Mouse (Mus musculus) lung, adult 2 months (tissue): ENCODE data around the gene Pex19. TPM values are rescaled to one million over a fixed set of nuclear protein-coding genes. Genes with fewer than 3 reads are reported as not detected.
A peak's percentile ranks its signal among the peaks of the same experiment; 100 is the strongest.

Experiments used
- DNase-seq: peaks from one replicate; pipeline ENCODE4 v3.0.0; 2022
- H3K4me1 ChIP-seq: fragments of 200-500 bp; 2 replicates; pipeline ENCODE4 v1.6.1; 2011; ENCODE audit warnings: low read length; ENCODE audit not compliant: control insufficient read depth, insufficient read depth
- H3K4me3 ChIP-seq: fragments of 200-500 bp; replicated peaks from 2 replicates; pipeline ENCODE3; 2011; ENCODE audit warnings: low read depth, mild to moderate bottlenecking, control low read depth, low read length; ENCODE audit errors: extremely low read depth
- CTCF ChIP-seq: fragments of 200-500 bp; IDR thresholded peaks from 2 replicates; pipeline ENCODE4 v1.5.1; 2011; ENCODE audit warnings: mild to moderate bottlenecking, low read length, control low read depth; ENCODE audit not compliant: insufficient read depth
- POLR2A ChIP-seq: fragments of 200-500 bp; IDR thresholded peaks from 2 replicates; pipeline ENCODE4 v1.6.1; 2011; ENCODE audit warnings: low read depth, mild to moderate bottlenecking, control low read depth, low read length, borderline replicate concordance; ENCODE audit errors: extremely low read depth
- WGBS: fragments of 180-500 bp; shearing (Covaris S2); methylation state at CpG from one replicate; pipeline ENCODE4 v1.1.7; 2018; 5-methylcytosine and 5-hydroxymethylcytosine counted together
- polyA plus RNA-seq: library from polyadenylated mRNA; depleted of rRNA; stranded (reverse); fragments of >200 nt; gene quantifications from 2 replicates; pipeline ENCODE4 v1.2.3, GENCODE M21; 2012

The Pex19 gene
- polyA plus RNA-seq, 1 experiment, result 63.0 TPM

DNA sequence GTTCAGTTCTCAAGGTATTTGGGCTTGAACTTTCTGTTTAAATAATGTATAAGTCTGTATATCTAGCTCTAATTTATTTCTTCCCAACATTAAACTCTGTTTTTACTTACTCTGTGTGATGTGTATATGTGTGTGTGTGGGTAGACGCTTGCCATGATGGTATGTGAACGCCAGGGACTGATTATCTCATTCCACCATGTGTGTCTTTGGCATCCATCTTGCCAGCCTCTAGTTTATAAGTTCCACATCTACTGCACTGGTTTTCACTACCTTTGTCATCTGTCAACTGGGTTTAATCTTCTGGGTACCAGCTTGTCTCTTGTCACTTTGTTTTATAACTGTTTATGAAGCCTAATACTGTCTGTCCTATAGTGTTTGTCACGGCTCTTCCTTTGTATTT is 29.0 kb downstream of the Pex19 start:
- TF ChIP-seq CTCF, result no peak
- no peak for TF ChIP-seq POLR2A
- 83% methylated on average over 3 of the region's 3 CpGs for WGBS

DNA sequence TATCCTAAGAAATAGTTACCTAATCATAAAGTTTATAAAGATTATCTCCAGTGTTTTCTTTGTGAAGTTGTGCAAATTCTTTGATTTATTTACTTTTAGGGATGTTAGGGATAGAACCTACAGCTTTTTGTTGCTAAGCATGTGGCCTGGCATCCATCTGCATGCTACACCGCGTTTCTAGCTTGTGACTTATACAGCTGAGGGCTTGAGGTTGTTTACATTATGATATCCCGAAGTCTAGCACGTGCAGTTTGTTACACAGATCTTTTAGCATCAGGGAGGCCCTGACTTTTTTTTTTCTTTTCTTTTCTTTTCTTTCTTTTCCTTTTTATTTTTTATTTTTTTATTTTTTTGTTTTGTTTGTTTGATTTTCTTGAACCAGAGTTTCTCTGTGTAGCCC is 33.4 kb downstream of the Pex19 start:
- no peak overlapping the region for H3K4me3 ChIP-seq
- H3K4me1 ChIP-seq, result peaks cover 2% of the 10 kb centered on the region
- no peak for DNase-seq
- 14% methylated on average over 4 of the region's 4 CpGs for WGBS
- no peak for TF ChIP-seq CTCF
- no peak for TF ChIP-seq POLR2A

More for the DNA sequence above, 29.0 kb downstream of the Pex19 start:
- no peak for DNase-seq
- Histone ChIP-seq H3K4me1 (peaks cover 4% of the 10 kb centered on the region), H3K4me3 (no peak overlapping the region)

DNA sequence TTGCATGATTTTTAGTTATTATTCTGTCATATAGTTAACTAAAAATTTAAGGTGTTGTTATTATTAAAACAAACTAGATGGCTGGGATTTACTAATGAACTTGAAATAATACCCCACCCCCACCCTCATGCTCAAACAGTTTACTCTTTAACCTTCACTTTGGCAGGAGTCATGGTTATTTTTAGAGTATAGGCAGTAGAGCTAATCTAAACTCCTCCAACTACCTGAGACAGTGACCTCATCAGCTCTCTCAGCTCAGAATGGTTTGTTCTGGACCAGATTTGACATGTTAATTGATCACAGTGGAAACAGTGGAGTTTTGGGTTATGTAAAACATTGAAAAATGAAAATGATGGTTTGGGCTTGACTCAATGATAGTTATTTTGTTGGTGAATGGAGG is 34.0 kb downstream of the Pex19 start:
- no peak for TF ChIP-seq POLR2A
- no peak for TF ChIP-seq CTCF

DNA sequence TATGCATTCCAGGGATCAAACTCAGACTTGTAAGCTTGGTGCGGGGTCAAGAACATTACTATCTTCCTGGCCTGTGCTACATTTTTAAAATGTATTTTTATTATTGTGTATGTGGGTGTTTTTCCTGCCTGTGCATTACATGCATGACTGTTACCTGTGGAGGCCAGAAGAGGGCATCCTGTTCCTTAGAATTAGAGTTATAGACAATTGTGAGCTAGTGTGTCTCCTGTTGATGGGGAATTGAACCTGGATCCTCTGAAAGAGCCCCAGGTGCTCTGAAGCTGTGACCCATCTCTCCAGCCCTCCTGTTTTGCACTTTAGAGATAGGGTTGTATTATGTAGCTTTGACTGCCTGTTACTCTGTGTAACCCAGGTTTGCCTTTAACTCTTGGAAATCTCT is 35.5 kb downstream of the Pex19 start:
- no peak for TF ChIP-seq POLR2A
- TF ChIP-seq CTCF, result no peak
- H3K4me1 ChIP-seq, result peaks cover 2% of the 10 kb centered on the region
- peak; percentile 14 for DNase-seq
- H3K4me3 ChIP-seq, result no peak overlapping the region
- WGBS, result 83% methylated on average over 1 of the region's 1 CpGs

More for the DNA sequence above, 34.0 kb downstream of the Pex19 start:
- H3K4me1 ChIP-seq, result peaks cover 2% of the 10 kb centered on the region
- H3K4me3 ChIP-seq, result no peak overlapping the region
- no peak for DNase-seq

DNA sequence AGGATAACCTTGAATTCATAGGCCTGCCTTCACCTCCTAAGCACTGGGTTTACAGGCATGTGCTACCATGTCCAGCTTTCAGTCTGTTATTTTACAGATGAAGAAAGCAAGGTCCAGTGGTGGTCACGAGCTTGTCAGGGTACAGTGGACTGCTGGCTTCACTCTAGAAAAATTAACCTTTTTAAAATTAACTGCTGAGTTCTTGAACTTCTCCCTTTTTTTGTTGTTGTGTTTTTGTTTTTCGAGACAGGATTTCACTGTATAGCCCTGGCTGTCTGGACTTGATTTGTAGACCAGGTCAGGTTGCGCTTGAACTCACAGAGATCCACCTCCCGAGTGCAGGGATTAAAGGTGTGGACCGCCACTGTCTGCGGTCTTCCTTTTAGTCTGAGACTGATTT is 36.4 kb downstream of the Pex19 start:
- peaks cover 2% of the 10 kb centered on the region for H3K4me1 ChIP-seq

DNA sequence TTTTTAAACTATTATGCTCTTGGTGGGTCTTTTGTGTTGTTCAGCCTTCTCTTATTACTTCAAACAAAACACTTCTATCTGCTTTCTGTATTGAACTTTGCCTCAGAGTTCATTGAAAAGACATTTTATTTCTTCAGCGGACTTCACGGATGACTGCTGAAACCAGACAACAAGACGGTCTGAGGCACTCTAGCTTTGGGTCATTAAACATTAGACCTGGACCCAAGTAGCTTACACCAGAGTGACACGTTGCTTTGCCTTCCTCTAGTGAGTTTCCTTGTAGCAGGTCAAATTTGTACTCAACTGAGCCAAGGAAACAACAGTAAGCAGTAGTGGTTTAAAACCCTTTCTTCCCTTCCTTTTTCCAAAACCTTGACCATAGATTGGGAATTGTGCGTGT is 41.4 kb downstream of the Pex19 start:
- no peaks in the 10 kb centered on the region for H3K4me1 ChIP-seq
- H3K4me3 ChIP-seq, result no peak overlapping the region
- no peak for DNase-seq
- TF ChIP-seq POLR2A (no peak), CTCF (no peak)
- 79% methylated on average over 5 of the region's 5 CpGs for WGBS

More for the DNA sequence above, 36.4 kb downstream of the Pex19 start:
- WGBS, result 88% methylated on average over 6 of the region's 6 CpGs
- H3K4me3 ChIP-seq, result no peak overlapping the region
- TF ChIP-seq CTCF, result no peak
- no peak for TF ChIP-seq POLR2A
- no peak for DNase-seq

DNA sequence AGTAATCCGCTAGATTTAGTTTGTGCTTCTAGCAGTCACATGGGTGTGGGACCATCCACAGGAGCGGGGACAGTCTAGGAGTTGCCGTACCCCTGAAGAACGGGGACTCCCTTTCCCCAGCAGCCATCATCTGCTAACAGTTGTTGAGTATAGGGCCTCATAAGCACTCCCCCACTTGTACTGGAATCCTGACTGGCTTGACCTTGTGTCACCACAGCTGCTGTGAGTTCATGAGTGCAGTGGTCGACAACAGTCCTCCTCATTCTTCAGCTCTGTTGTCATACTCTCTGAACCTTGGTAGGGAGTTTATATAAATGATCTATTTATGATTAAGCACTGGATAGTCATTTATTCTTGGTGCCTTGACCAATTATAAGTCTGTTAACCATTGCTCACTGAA is 43.3 kb downstream of the Pex19 start:
- no peak for TF ChIP-seq POLR2A
- no peak for TF ChIP-seq CTCF
- no peaks in the 10 kb centered on the region for H3K4me1 ChIP-seq
- WGBS, result 91% methylated on average over 5 of the region's 5 CpGs
- no peak for DNase-seq
- no peak overlapping the region for H3K4me3 ChIP-seq

DNA sequence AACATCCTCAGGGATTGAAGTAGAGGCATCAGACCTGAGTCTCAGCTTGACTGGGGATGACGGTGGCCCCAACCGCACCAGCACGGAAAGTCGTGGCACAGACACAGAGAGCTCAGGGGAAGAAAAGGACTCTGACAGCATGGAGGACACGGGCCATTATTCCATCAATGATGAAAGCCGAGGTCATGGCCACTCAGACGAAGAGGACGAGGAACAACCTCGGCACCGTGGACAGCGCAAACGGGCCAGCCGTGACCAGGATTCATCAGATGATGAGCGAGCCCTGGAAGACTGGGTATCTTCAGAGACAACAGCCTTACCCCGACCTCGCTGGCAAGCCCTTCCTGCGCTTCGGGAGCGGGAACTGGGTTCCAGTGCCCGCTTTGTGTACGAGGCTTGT is 45.8 kb downstream of the Pex19 start:
- 94% methylated on average over 21 of the region's 21 CpGs for WGBS

DNA sequence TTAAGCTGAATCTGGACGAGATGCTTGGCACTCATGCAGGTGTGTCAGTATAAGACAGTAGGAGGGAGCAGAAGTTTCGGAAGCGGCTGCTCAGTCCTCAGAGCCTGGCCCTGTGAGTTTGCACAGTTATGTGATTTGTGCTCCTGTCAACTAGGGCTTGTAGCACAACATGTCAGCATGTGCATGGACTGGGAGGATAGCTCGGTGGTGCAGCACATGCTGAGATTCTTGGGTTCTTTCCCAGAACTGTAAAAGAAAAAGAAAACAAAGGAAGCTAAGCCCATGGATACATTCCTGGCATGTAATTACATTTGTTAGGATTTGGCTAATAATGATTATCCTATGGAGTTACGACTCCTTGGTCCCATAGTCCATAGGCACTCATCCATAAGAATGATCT is 46.6 kb downstream of the Pex19 start:
- H3K4me1 ChIP-seq, result no peaks in the 10 kb centered on the region
- 66% methylated on average over 5 of the region's 5 CpGs for WGBS
- DNase-seq, result no peak
- H3K4me3 ChIP-seq, result no peak overlapping the region
- TF ChIP-seq CTCF (no peak), POLR2A (no peak)

More for the DNA sequence above, 45.8 kb downstream of the Pex19 start:
- no peak overlapping the region for H3K4me3 ChIP-seq
- TF ChIP-seq POLR2A (no peak), CTCF (no peak)
- no peak for DNase-seq
- no peaks in the 10 kb centered on the region for H3K4me1 ChIP-seq

DNA sequence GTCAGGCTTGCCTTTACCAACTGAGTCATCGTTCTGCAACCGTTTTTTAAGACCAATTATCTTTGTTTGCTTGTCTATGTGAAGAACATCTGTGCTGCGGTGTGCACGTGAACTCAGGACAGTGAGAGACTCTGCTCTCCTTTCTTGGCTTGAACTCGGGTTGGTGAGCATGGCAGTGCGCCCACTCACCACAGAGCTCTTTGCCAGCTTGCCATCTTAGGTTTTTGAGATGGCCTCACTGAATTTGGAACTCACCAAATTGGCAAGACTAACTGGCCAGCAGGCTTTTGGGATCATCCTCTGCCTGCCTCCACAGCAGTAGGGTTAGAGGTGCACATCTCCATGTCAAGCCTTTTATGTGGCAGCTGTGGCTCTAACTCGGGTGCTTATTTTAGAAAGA is 51.2 kb downstream of the Pex19 start:
- Histone ChIP-seq H3K4me3 (no peak overlapping the region), H3K4me1 (no peaks in the 10 kb centered on the region)
- DNase-seq, result no peak
- WGBS, result 73% methylated on average over 7 of the region's 7 CpGs
- TF ChIP-seq CTCF, result no peak
- no peak for TF ChIP-seq POLR2A

DNA sequence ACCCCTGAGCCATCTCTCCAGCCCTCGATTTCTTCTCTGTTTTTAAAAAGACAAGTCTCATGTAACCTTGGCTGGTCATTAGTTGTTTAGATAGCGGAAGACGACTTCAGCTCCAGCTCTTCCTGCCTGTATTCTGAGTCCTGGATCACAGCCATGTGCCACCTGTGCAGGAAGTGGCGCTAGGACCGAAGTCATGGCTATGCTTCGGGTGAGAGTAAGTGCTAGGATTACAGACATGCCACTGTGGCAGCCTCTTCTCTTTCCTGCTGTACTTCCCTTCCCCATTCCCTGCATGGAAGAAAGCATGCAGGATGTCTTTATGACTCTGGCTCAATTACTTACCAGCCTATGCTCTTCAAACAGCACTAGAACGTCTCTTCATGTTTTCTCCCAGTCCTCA is 52.5 kb downstream of the Pex19 start:
- TF ChIP-seq POLR2A (no peak), CTCF (no peak)
- Histone ChIP-seq H3K4me3 (no peak overlapping the region), H3K4me1 (no peaks in the 10 kb centered on the region)
- 42% methylated on average over 7 of the region's 7 CpGs for WGBS
- no peak for DNase-seq
